Mouse (Mus musculus) hindbrain, embryonic 14.5 days (tissue): Measurements from ENCODE around the gene Mknk2. TPM values are rescaled to one million over a fixed set of nuclear protein-coding genes. Genes with fewer than 3 reads are reported as not detected.

Experiments
- ATAC-seq: fragments of 200-750 bp; cut with Nextera tagmentation; 2 replicates; pipeline ENCODE4 v1.8.0; 2017; ENCODE audit warnings: moderate number of reproducible peaks, mild to moderate bottlenecking, moderate TSS enrichment, moderate library complexity; ENCODE audit not compliant: low FRiP score
- DNase-seq: peaks from one replicate; pipeline ENCODE4 v3.0.0-alpha.2; 2015; ENCODE audit warnings: low spot score
- H3K27ac ChIP-seq: fragments of 300-500 bp; sonication (generic); 2 replicates; pipeline ENCODE4 v1.5.1; 2014; ENCODE audit warnings: mild to moderate bottlenecking, moderate library complexity
- H3K27me3 ChIP-seq: fragments of 300-500 bp; sonication (generic); 2 replicates; pipeline ENCODE4 v1.6.1; 2014; ENCODE audit warnings: mild to moderate bottlenecking, low read length, mixed read lengths; ENCODE audit not compliant: control insufficient read depth, insufficient read depth
- H3K36me3 ChIP-seq: fragments of 300-500 bp; sonication (generic); replicated peaks from 2 replicates; pipeline ENCODE4 v1.6.1; 2014; ENCODE audit not compliant: control insufficient read depth, insufficient read depth
- H3K4me1 ChIP-seq: fragments of 300-500 bp; sonication (generic); replicated peaks from 2 replicates; pipeline ENCODE4 v1.6.1; 2014; ENCODE audit warnings: antibody characterized with exemption, low read length, mixed read lengths; ENCODE audit not compliant: control insufficient read depth, insufficient read depth
- H3K4me2 ChIP-seq: fragments of 300-500 bp; sonication (generic); replicated peaks from 2 replicates; pipeline ENCODE4 v1.6.1; 2014; ENCODE audit warnings: mild to moderate bottlenecking, moderate library complexity
- H3K4me3 ChIP-seq: fragments of 300-500 bp; sonication (generic); replicated peaks from 2 replicates; pipeline ENCODE4 v1.5.1; 2014; ENCODE audit warnings: mild to moderate bottlenecking, low read length
- H3K9ac ChIP-seq: fragments of 300-500 bp; sonication (generic); 2 replicates; pipeline ENCODE4 v1.6.1; 2014
- H3K9me3 ChIP-seq: fragments of 300-500 bp; sonication (generic); 2 replicates; pipeline ENCODE4 v1.6.1; 2016; ENCODE audit warnings: low read length; ENCODE audit not compliant: control insufficient read depth
- WGBS: fragments of 180-500 bp; shearing (Covaris S2); extraction: QIAGEN DNeasy Blood & Tissue Kit; methylation state at CpG from one replicate; pipeline ENCODE4 v1.1.7; 2014; 5-methylcytosine and 5-hydroxymethylcytosine counted together
- polyA plus RNA-seq: library from polyadenylated mRNA; unstranded; fragments of >200 nt; fragmentation: Nextera tagmentation; extraction: Ambion mirVana; gene quantifications from 2 replicates; pipeline ENCODE4 v1.2.1, GENCODE M21; 2014

Mknk2 gene
- polyA plus RNA-seq, 1 experiment from 2014 or later: 53.8 TPM

GRCm38 (mm10) chr10:80680260-80680696, 2.4 kb upstream of the Mknk2 start:
- no peak overlapping the region for H3K27ac ChIP-seq
- H3K36me3 ChIP-seq: peaks cover 19% of the 10 kb centered on the region
- H3K4me1 ChIP-seq: peaks cover 24% of the 10 kb centered on the region
- no peaks in the 10 kb centered on the region for H3K27me3 ChIP-seq
- DNase-seq (no peak), ATAC-seq (no peak)
- no peak overlapping the region for H3K4me2 ChIP-seq
- 86% methylated on average over 2 of the region's 2 CpGs for WGBS
- H3K4me3 ChIP-seq: no peak overlapping the region
- no peak overlapping the region for H3K9ac ChIP-seq
- H3K9me3 ChIP-seq: no peaks in the 10 kb centered on the region

GRCm38 (mm10) chr10:80679556-80680259, 1.8 kb upstream of the Mknk2 start:
- H3K27ac ChIP-seq: peak overlapping the region; percentile 95; the same call in 1 of the 2 replicates
- 70% methylated on average over 9 of the region's 9 CpGs for WGBS
- peaks cover 30% of the 10 kb centered on the region for H3K4me1 ChIP-seq
- ATAC-seq: no peak
- DNase-seq: no peak
- H3K9me3 ChIP-seq: no peaks in the 10 kb centered on the region
- H3K27me3 ChIP-seq: no peaks in the 10 kb centered on the region
- no peak overlapping the region for H3K4me3 ChIP-seq
- no peak overlapping the region for H3K9ac ChIP-seq
- peaks cover 14% of the 10 kb centered on the region for H3K36me3 ChIP-seq
- no peak overlapping the region for H3K4me2 ChIP-seq

GRCm38 (mm10) chr10:80678601-80679377, 877 bp upstream of the Mknk2 start:
- DNase-seq (no peak), ATAC-seq (no peak)
- 0 out of 2 replicates have a peak overlapping the region, but pooled peaks have one; percentile 0 for H3K4me2 ChIP-seq
- no peak overlapping the region for H3K9ac ChIP-seq
- H3K36me3 ChIP-seq: peaks cover 9% of the 10 kb centered on the region
- no peaks in the 10 kb centered on the region for H3K27me3 ChIP-seq
- peaks cover 39% of the 10 kb centered on the region for H3K4me1 ChIP-seq
- H3K9me3 ChIP-seq: no peaks in the 10 kb centered on the region
- H3K27ac ChIP-seq: peak overlapping the region; percentile 95
- H3K4me3 ChIP-seq: no peak overlapping the region
- WGBS: 45% methylated on average over 10 of the region's 10 CpGs

GRCm38 (mm10) chr10:80677128-80677875, 610 bp downstream of the Mknk2 start:
- H3K9me3 ChIP-seq: no peaks in the 10 kb centered on the region
- ATAC-seq (no peak), DNase-seq (no peak)
- no peaks in the 10 kb centered on the region; the same call in 1 of the 2 replicates for H3K36me3 ChIP-seq
- H3K4me2 ChIP-seq: peak overlapping the region; percentile 75
- H3K27me3 ChIP-seq: no peaks in the 10 kb centered on the region
- peaks cover 52% of the 10 kb centered on the region for H3K4me1 ChIP-seq
- peak overlapping the region; percentile 95 for H3K27ac ChIP-seq
- peak overlapping the region; percentile 95 for H3K4me3 ChIP-seq
- WGBS: 45% methylated on average over 9 of the region's 9 CpGs
- H3K9ac ChIP-seq: peak overlapping the region; percentile 73

- H3K4me1 ChIP-seq: peaks cover 52% of the 10 kb centered on the region
- H3K27ac ChIP-seq: peak overlapping the region; percentile 95
- ATAC-seq (peak; percentile 94), DNase-seq (peak; percentile 100)
- peaks cover 5% of the 10 kb centered on the region for H3K36me3 ChIP-seq
- peak overlapping the region; percentile 95 for H3K4me3 ChIP-seq
- no peaks in the 10 kb centered on the region for H3K9me3 ChIP-seq
- no peaks in the 10 kb centered on the region for H3K27me3 ChIP-seq
- WGBS: under 1% methylated on average over 61 of the region's 78 CpGs
- H3K9ac ChIP-seq: peak overlapping the region; percentile 98
- H3K4me2 ChIP-seq: peak overlapping the region; percentile 94
These were observed 1.5 kb downstream of the Mknk2 start for GRCm38 (mm10) chr10:80676198-80676928.

GRCm38 (mm10) chr10:80675405-80676197, 2.3 kb downstream of the Mknk2 start:
- ATAC-seq: peak; percentile 9; the same call in 1 of the 2 replicates
- peak; percentile 35 for DNase-seq
- H3K4me1 ChIP-seq: peaks cover 52% of the 10 kb centered on the region

GRCm38 (mm10) chr10:80674851-80675404, 3.0 kb downstream of the Mknk2 start:
- DNase-seq (no peak), ATAC-seq (no peak)
- 16% methylated on average over 6 of the region's 6 CpGs for WGBS
- Histone ChIP-seq H3K36me3 (peaks cover 19% of the 10 kb centered on the region), H3K27me3 (no peaks in the 10 kb centered on the region), H3K4me2 (peak overlapping the region; percentile 94), H3K9me3 (no peaks in the 10 kb centered on the region), H3K27ac (peak overlapping the region; percentile 87), H3K4me1 (peaks cover 52% of the 10 kb centered on the region), H3K4me3 (peak overlapping the region; percentile 95), H3K9ac (peak overlapping the region; percentile 98)

More at GRCm38 (mm10) chr10:80675405-80676197, 2.3 kb downstream of the Mknk2 start:
- Histone ChIP-seq H3K4me2 (peak overlapping the region; percentile 94), H3K36me3 (peaks cover 13% of the 10 kb centered on the region), H3K9me3 (no peaks in the 10 kb centered on the region), H3K27me3 (no peaks in the 10 kb centered on the region), H3K27ac (peak overlapping the region; percentile 87), H3K4me3 (peak overlapping the region; percentile 95), H3K9ac (peak overlapping the region; percentile 98)
- WGBS: under 1% methylated on average over 33 of the region's 54 CpGs
